Mouse (Mus musculus) heart, postnatal 0 days (tissue): ENCODE results near the gene Crygc.

Experiments used
- CTCF ChIP-seq: IDR thresholded peaks from 2 replicates; pipeline ENCODE4 v1.5.1; 2016; ENCODE audit warnings: antibody characterized with exemption, control low read depth, low read depth
- EP300 ChIP-seq: IDR thresholded peaks from 2 replicates; pipeline ENCODE4 v1.6.1; 2016; ENCODE audit warnings: antibody characterized with exemption, low read depth

GRCm38 (mm10) chr1:65082188-65082587 is 8.7 kb upstream of the Crygc start, which contains the start of gene Crygb:
- TF ChIP-seq CTCF = no peak
- TF ChIP-seq EP300 = no peak
